Mouse (Mus musculus): ENCODE measurements at regions not wholly inside any gene's neighbourhood (a gene's known extent, or its start where the extent isn't known, plus 50 kb on each side); places are given as distances from the start of the nearest gene placed in this dataset.

DNA sequence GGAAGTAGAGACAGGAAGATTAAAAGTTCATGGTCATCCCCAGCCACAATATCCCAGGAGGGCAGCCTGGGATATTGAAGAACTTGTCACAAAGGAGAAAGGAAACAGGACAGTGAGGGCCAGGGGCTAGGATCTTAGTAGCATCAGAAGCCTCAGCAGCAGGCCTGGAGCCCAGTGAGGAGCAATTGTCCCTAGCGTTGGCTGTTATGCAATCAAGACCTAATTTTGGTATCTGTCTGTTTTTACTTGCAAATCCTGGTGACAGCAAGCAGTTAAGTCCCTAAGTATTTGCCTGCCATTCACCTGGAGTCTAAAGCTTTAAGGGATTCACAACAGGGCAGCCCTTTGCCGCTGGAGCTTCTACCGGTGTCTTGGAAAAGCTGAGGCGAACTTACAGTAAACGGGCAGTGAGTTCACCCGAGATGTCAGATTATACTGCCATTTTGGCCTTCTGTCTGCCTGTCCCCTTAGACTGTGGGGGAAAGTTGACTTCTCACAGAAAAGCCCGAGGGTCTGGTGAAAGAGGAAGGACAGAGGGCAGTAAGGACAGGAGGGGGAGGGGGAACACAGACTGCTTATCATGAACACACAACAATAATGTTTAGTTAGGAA, 413.6 kb downstream of the Prss52 start:
- TF ChIP-seq POLR2A (IDR thresholded peaks at IDR 0.05; ENCODE audit: insufficient read depth, low read length) (no peak), CTCF (IDR thresholded peaks at IDR 0.05; ENCODE audit: low read depth, low read length) (no peak), EP300 (IDR thresholded peaks at IDR 0.05; ENCODE audit: insufficient read depth, low read depth, low read length) (no peak)
